Mouse (Mus musculus) G1E (cell line): ENCODE results near the gene Psd. TPM values are rescaled to one million over a fixed set of nuclear protein-coding genes. Genes with fewer than 3 reads are reported as not detected.

Experiments
- ATAC-seq: 2 replicates; pipeline ENCODE4 v1.8.0; 2016; ENCODE audit warnings: mild to moderate bottlenecking; ENCODE audit not compliant: insufficient number of reproducible peaks, poor library complexity, low FRiP score, severe bottlenecking; ENCODE audit errors: extremely low read depth
- DNase-seq: peaks from one replicate; pipeline ENCODE4 v3.0.0; 2012; ENCODE audit warnings: low spot score
- H3K27me3 ChIP-seq: 2 replicates; pipeline ENCODE4 v1.6.1; 2012; ENCODE audit warnings: mild to moderate bottlenecking, low read length, inconsistent platforms; ENCODE audit not compliant: insufficient read depth
- H3K36me3 ChIP-seq: replicated peaks from 2 replicates; pipeline ENCODE3; 2012; ENCODE audit warnings: mild to moderate bottlenecking, inconsistent platforms
- H3K4me1 ChIP-seq: 2 replicates; pipeline ENCODE4 v1.6.1; 2012; ENCODE audit warnings: low read depth, low read length, inconsistent platforms, mixed read lengths; ENCODE audit not compliant: insufficient read depth
- H3K4me3 ChIP-seq: 2 replicates; pipeline ENCODE4 v1.5.1; 2012; ENCODE audit warnings: low read depth, mild to moderate bottlenecking, inconsistent platforms, low read length, moderate library complexity, mixed read lengths
- H3K9me3 ChIP-seq: replicated peaks from 2 replicates; pipeline ENCODE4 v1.6.1; 2012; ENCODE audit warnings: inconsistent platforms
- CTCF ChIP-seq: IDR thresholded peaks from 2 replicates; pipeline ENCODE4 v1.5.1; 2012; ENCODE audit warnings: low read depth, low read length, inconsistent platforms, mixed read lengths
- GATA1 ChIP-seq: IDR thresholded peaks from 2 replicates; pipeline ENCODE4 v1.6.1; 2012; ENCODE audit warnings: borderline replicate concordance, low read length, inconsistent platforms, mixed read lengths
- GATA2 ChIP-seq: IDR thresholded peaks from 2 replicates; pipeline ENCODE4 v1.6.1; 2012; ENCODE audit warnings: low read depth, low read length, inconsistent platforms, borderline replicate concordance
- POLR2AphosphoS5 ChIP-seq: IDR thresholded peaks from 2 replicates; pipeline ENCODE4 v1.6.1; 2012; ENCODE audit warnings: low read depth, low read length, inconsistent platforms; ENCODE audit not compliant: insufficient replicate concordance
- TAL1 ChIP-seq: conservative IDR thresholded peaks from 2 replicates; pipeline ENCODE4 v1.6.1; 2012; ENCODE audit warnings: low read depth, low read length, inconsistent platforms, mixed read lengths
- polyA plus RNA-seq: library from polyadenylated mRNA; stranded (reverse); fragments of >175 nt; gene quantifications from 2 replicates; pipeline ENCODE4 v1.2.3, GENCODE M21; 2012
- total RNA-seq, 2 experiments: library from RNA; stranded (forward) in 1 of 2; stranded (reverse) in 1 of 2; fragments of 200-1000 nt in 1 of 2; fragments of >200 nt in 1 of 2; fragmentation: Nextera tagmentation in 1 of 2; gene quantifications; 2 replicates each; pipeline ENCODE4 v1.2.3; 2014 to 2017

Psd gene
- total RNA-seq (2014; fragmentation: Nextera tagmentation) (1.6 TPM in 1 of 2 replicates, not detected in the other), total RNA-seq (2017) (0.23 and 1.1 TPM in 2 replicates), polyA plus RNA-seq (0.41 and 0.74 TPM in 2 replicates)

DNA sequence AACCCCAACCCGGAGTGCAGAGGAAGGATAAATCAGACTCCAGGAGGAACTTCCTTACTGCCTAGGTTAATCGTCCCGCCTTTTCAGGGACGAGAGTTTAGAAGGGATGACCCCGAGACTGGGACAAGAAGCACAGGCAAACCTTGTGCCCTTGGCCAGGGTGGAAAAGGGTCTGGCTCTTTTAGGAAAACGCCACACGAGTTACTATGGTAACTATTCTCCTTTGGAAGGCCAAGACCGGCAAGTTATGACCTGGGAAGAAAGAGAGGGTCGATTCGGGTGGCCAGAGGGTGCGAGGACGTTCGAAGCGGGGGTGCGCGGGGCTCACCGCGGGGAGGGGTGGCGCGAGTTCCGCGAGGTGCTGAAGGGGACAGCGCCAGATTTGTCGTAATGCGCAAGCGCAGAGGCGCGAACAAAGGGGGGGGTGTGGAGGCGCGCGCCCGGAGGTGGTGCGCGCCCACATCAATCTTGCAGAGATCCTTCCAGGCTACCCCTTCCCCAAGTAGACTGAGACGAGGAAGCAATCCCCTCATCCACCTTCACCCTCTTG is at the start of gene Psd:
Psd (minus strand) TSS at position 401 of the 550 bp plus-strand sequence.
- Histone ChIP-seq H3K4me3 (peak within 1 kb of the TSS; percentile 83), H3K4me1 (peaks cover 55% of the 10 kb centered on the region), H3K27me3 (peaks cover 48% of the 10 kb centered on the region), H3K9me3 (no peaks in the 10 kb centered on the region), H3K36me3 (peaks cover 27% of the 10 kb centered on the region)
- DNase-seq: no peak
- ATAC-seq: no peak
- no peak for TF ChIP-seq TAL1
- TF ChIP-seq POLR2AphosphoS5: no peak
- TF ChIP-seq GATA2: no peak
- TF ChIP-seq GATA1: no peak
- no peak for TF ChIP-seq CTCF

DNA sequence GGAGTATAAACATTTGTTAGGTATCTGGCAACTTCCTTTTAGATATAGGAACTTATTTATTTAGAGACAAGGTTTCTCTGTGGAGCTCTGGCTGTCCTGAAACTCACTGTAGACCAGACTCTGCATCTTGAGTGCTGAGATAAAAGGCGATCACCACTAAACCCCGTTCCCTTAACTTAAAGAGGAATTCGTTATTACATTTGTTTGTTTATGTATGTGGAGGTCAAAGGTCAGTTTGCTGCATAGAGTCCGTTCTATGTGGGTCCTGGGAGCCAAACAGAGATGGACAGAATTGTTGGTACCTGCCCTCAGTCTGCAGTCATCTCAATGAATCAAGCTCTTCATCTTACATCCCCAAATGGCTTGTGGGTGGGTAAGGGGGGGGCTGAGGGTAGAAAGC is 48.9 kb upstream of the Psd start:
- H3K36me3 ChIP-seq: peaks cover 53% of the 10 kb centered on the region

DNA sequence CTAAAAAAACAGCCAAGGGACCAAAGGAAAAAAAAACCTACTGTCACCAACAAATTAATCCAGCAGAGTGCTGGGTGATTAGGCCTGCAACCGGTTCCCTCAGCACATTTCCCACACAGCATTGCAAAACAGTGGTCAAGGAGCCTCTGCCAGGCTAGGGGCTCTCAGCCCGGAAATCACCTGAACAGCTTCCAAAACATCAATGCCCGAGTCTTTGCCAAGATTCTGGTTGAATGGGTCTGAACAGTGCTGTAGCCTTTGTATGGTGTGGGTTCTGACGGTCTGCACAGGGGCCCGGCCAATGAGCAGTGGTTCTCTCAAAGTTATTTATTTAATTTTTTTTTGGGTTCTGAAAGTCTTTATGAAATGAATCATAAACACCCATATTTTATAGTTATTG is 48.5 kb upstream of the Psd start:
- H3K9me3 ChIP-seq: no peaks in the 10 kb centered on the region
- TF ChIP-seq GATA2 (no peak), GATA1 (no peak), CTCF (no peak), TAL1 (no peak), POLR2AphosphoS5 (no peak)
- peaks cover 49% of the 10 kb centered on the region for H3K36me3 ChIP-seq
- ATAC-seq (no peak), DNase-seq (no peak)
- peaks cover 19% of the 10 kb centered on the region for H3K27me3 ChIP-seq
- H3K4me3 ChIP-seq: no peak overlapping the region
- H3K4me1 ChIP-seq: no peaks in the 10 kb centered on the region; the same call in 1 of the 2 replicates

More for the DNA sequence above, 48.9 kb upstream of the Psd start:
- Histone ChIP-seq H3K27me3 (peaks cover 19% of the 10 kb centered on the region), H3K4me1 (no peaks in the 10 kb centered on the region; the same call in 1 of the 2 replicates), H3K9me3 (no peaks in the 10 kb centered on the region), H3K4me3 (no peak overlapping the region)
- TF ChIP-seq GATA2 (no peak), POLR2AphosphoS5 (no peak), CTCF (no peak), GATA1 (no peak), TAL1 (no peak)
- ATAC-seq: no peak
- no peak for DNase-seq

DNA sequence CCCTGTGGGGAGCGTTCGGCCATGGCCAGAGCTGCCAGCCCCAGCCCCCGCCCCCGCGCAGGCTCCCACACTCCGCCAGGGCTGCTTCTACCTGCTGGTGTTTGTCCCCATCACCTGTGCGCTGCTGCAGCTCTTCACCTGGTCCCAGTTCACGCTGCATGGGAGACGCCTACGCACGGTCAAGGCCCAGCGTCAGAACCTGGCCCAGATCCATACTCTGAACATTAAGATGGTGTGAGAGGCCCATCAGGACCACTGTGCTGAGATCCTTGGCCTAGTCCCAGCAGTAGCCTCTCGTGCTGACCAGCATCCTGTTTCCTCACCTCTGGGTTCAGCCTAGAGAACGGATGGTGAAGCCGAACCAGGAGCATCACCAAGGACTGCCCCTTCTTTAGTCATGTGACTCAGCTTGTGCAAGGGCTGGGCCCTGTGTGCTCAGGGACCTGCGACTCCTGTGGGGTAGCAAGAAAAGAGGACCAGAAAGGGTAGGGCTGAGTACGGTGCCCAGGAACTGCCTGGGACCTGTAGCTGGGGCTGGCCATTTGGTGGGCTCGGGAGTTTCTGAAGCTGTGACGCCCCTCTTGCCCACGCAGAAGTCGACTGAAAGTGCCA is 47.6 kb upstream of the Psd start:
- Histone ChIP-seq H3K9me3 (no peaks in the 10 kb centered on the region), H3K4me3 (no peak overlapping the region), H3K36me3 (peaks cover 40% of the 10 kb centered on the region), H3K4me1 (no peaks in the 10 kb centered on the region; the same call in 1 of the 2 replicates), H3K27me3 (peaks cover 19% of the 10 kb centered on the region)
- ATAC-seq (no peak), DNase-seq (no peak)
- TF ChIP-seq TAL1: no peak
- no peak for TF ChIP-seq GATA1
- TF ChIP-seq POLR2AphosphoS5: no peak
- no peak for TF ChIP-seq GATA2
- no peak for TF ChIP-seq CTCF

DNA sequence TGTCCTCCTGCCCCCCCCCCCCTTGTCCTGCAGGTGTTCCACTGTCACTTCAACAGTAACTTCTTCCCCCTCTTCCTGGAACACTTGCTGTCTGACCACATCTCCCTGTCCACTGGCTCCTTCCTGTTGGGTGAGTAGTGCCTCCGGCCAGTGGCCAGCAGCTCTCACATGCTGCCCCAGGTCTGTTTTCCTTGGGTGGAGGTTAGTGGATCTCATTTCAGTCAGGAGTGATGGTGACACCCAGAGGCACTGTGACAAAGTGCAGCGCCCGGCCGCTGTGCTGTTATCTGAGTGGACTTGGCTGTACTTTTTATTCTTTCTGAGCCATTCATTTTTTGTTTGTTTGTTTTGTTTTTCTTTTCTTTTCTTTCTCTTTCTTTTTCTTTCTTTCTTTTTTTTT is 42.2 kb upstream of the Psd start:
- no peaks in the 10 kb centered on the region for H3K9me3 ChIP-seq
- peaks cover 42% of the 10 kb centered on the region for H3K27me3 ChIP-seq
- ATAC-seq (peak; percentile 28; the same call in 1 of the 2 replicates), DNase-seq (peak; percentile 52)
- H3K4me1 ChIP-seq: peaks cover 4% of the 10 kb centered on the region
- H3K36me3 ChIP-seq: no peaks in the 10 kb centered on the region
- TF ChIP-seq POLR2AphosphoS5 (no peak), CTCF (no peak; the same call in 1 of the 2 replicates), TAL1 (no peak), GATA2 (no peak), GATA1 (no peak)
- H3K4me3 ChIP-seq: no peak overlapping the region

DNA sequence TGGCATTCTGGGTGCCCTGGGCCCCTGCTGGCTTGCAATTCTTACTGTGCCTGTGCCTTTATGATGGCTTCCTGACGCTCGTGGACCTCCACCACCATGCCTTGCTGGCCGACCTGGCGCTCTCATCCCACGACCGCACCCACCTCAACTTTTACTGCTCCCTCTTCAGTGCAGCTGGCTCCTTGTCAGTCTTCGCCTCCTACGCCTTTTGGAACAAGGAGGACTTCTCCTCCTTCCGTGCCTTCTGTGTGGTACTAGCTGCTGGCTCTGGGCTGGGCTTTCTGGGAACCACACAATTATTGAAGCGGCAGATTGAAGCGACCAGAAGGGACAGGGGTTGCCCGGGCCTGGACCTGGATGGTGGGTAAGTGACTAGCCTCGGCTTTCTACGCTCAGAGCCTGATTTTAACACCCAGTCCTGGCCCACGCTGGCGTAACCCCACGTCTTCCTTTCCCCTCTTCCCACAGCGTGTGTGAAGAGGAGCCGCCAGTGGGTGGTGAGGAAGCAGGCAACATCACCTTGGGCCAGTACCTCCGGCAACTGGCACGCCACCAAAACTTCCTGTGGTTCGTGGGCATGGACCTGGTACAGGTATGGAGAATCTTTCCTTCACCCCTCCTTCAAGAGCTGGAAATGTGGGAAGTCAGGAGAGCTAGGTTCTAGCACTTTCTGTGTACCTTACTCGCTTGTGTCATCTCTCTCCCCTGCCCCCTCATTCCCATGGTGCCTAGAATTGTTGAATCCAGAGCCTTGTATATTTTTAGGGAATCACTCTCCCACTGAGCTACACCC is 41.0 kb upstream of the Psd start:
- DNase-seq (no peak), ATAC-seq (no peak)
- no peaks in the 10 kb centered on the region for H3K9me3 ChIP-seq
- no peak overlapping the region for H3K4me3 ChIP-seq
- no peaks in the 10 kb centered on the region for H3K36me3 ChIP-seq
- H3K4me1 ChIP-seq: peaks cover 9% of the 10 kb centered on the region
- peaks cover 48% of the 10 kb centered on the region for H3K27me3 ChIP-seq
- no peak for TF ChIP-seq TAL1
